9 mouse cellular contexts compared by ENCODE assay signal in the genomic region with DNA sequence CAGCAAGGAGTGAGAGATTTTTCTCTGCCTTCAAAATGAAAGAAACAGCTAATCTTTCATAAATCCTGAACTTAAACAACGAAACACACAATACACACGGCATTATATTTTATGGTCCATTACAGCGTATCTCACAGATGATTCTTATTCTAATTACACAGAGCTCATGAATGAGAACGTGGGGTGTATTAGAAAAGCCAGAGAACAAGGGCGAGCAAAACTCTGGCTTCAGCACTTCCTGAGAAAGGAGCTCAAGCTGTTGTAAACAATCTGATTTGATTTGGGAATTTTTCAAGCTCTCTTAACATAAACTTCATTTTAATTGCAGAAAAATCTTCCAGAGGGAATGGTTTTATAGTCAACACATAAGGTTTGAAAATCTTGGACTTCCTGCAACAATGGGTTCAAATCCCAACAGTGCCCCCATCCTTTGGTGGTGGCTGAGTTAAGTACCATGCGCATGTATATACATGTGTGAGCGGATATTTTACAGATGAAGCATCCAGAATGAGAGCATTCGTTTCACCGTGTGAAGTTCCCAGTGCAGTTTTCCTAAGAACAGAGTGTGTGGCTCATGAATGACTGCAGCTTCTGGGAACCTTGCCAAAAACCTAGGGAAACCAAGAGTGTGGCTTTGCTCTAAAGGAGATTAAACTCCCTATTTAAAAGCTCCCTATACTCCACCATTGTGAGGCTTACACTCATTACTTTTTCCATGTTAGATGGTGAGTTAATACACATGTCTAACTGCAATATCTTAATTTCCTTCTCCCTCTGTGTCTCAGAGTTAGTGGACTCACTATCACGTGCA.
DNase-seq lines count a peak whose midpoint lies in the region; ATAC-seq and TF ChIP-seq lines count a peak whose summit lies in the region.
"Had no signal": no experiment of that assay in that cellular context is flagged by ENCODE, and none has a peak within 500 bp of the region (broad histone marks: within the 10 kb centered on the region; RNA-seq: fewer than 3 reads in every experiment).

No protein-coding gene starts in this region.

- no peaks in the 10 kb centered on the region for H3K27me3 ChIP-seq in intestine, embryonic 14.5 days (replicated peaks; ENCODE audit: control insufficient read depth, insufficient read depth, low read length)
- no peaks in the 10 kb centered on the region for H3K27me3 ChIP-seq in intestine, postnatal 0 days (replicated peaks; ENCODE audit: control insufficient read depth, insufficient read depth, low read length)
- no peaks in the 10 kb centered on the region for H3K27me3 ChIP-seq in forebrain, embryonic 15.5 days
- H3K27me3 ChIP-seq: Patski had no signal

- DNase-seq in intestine, embryonic 14.5 days (ENCODE audit: low spot score): peak; percentile 52
- peak; percentile 20 for DNase-seq in adipocyte (ENCODE audit: low spot score)
- DNase-seq in layer of hippocampus, postnatal 14 days (ENCODE audit: low spot score in 2 of 2): peak; percentile 31 to 67
- DNase-seq in right cerebral cortex, postnatal 10 days (ENCODE audit: low spot score in 2 of 2): peak; percentile 76 to 80
- DNase-seq in gastrocnemius, adult 8-10 months (ENCODE audit: low spot score in 2 of 2): no peak
- DNase-seq in kidney, adult 11 months: no peak

- 51% methylated on average over 10 of the region's 10 CpGs for WGBS in intestine, embryonic 14.5 days
- 57% methylated on average over 10 of the region's 10 CpGs for WGBS in intestine, postnatal 0 days
- 11% methylated on average over 10 of the region's 10 CpGs for WGBS in forebrain, embryonic 15.5 days

- H3K4me2 ChIP-seq in intestine, embryonic 14.5 days (ENCODE audit: low read length): no peak overlapping the region
- no peak overlapping the region for H3K4me2 ChIP-seq in intestine, postnatal 0 days (replicated peaks; ENCODE audit: low read depth)
- no peak overlapping the region for H3K4me2 ChIP-seq in forebrain, embryonic 15.5 days (replicated peaks)

- no peak overlapping the region for H3K4me3 ChIP-seq in intestine, embryonic 14.5 days (ENCODE audit: low read depth, low read length)
- H3K4me3 ChIP-seq in intestine, postnatal 0 days (ENCODE audit: low read depth, low read length): no peak overlapping the region
- H3K4me3 ChIP-seq in forebrain, embryonic 15.5 days: no peak overlapping the region

- H3K9me3 ChIP-seq in intestine, embryonic 14.5 days (ENCODE audit: control insufficient read depth, low read length): no peaks in the 10 kb centered on the region
- H3K9me3 ChIP-seq in intestine, postnatal 0 days (ENCODE audit: control insufficient read depth): no peaks in the 10 kb centered on the region
- H3K9me3 ChIP-seq in forebrain, embryonic 15.5 days: no peaks in the 10 kb centered on the region

- no peak overlapping the region for H3K27ac ChIP-seq in intestine, embryonic 14.5 days (ENCODE audit: low read depth)
- H3K27ac ChIP-seq in intestine, postnatal 0 days (ENCODE audit: low read depth, low read length): no peak overlapping the region
- peak overlapping the region; percentile 12 for H3K27ac ChIP-seq in forebrain, embryonic 15.5 days (replicated peaks)

- no peak overlapping the region for H3K9ac ChIP-seq in intestine, embryonic 14.5 days (ENCODE audit: low read length)
- no peak overlapping the region for H3K9ac ChIP-seq in intestine, postnatal 0 days (ENCODE audit: low read depth, low read length)
- H3K9ac ChIP-seq in forebrain, embryonic 15.5 days (replicated peaks): no peak overlapping the region

- no peak for TF ChIP-seq CTCF in intestine, postnatal 0 days (IDR thresholded peaks at IDR 0.05; ENCODE audit: low read depth)

- no peaks in the 10 kb centered on the region for H3K4me1 ChIP-seq in intestine, embryonic 14.5 days (replicated peaks; ENCODE audit: control insufficient read depth, insufficient read depth, low read length)
- H3K4me1 ChIP-seq in intestine, postnatal 0 days (replicated peaks; ENCODE audit: control insufficient read depth, insufficient read depth, low read length): no peaks in the 10 kb centered on the region
- H3K4me1 ChIP-seq in forebrain, embryonic 15.5 days: peaks cover 19% of the 10 kb centered on the region

- no peak; the same call in 1 of the 2 replicates for ATAC-seq in intestine, embryonic 14.5 days (replicated peaks; ENCODE audit: low FRiP score, low TSS enrichment, low read depth)
- no peak for ATAC-seq in intestine, postnatal 0 days
- ATAC-seq in forebrain, embryonic 15.5 days (replicated peaks): peak; percentile 97
- ATAC-seq: Patski had no signal

- H3K36me3 ChIP-seq in intestine, embryonic 14.5 days (ENCODE audit: control insufficient read depth, insufficient read depth, low read length): no peaks in the 10 kb centered on the region
- no peaks in the 10 kb centered on the region for H3K36me3 ChIP-seq in intestine, postnatal 0 days (ENCODE audit: control insufficient read depth, insufficient read depth)
- no peaks in the 10 kb centered on the region for H3K36me3 ChIP-seq in forebrain, embryonic 15.5 days

Comparison
In these comparisons a context has a peak if more than half of its experiments do, and no peak if none do; other contexts are left out.
1. DNase-seq: peak in intestine, embryonic 14.5 days (single experiment), adipocyte (single experiment), layer of hippocampus, postnatal 14 days (2 of 2) and right cerebral cortex, postnatal 10 days (2 of 2); none in gastrocnemius, adult 8-10 months (0 of 2) and kidney, adult 11 months (single experiment).